Mouse (Mus musculus): ENCODE measurements at regions not wholly inside any gene's neighbourhood (a gene's known extent, or its start where the extent isn't known, plus 50 kb on each side); places are given as distances from the start of the nearest gene placed in this dataset.

GRCm38 (mm10) chr2:74354591-74354990 is 224.6 kb downstream of the Lnpk start:
- peak; percentile 88 for ATAC-seq (ENCODE audit: low TSS enrichment)

- no peak for ATAC-seq (ENCODE audit: low TSS enrichment)
These were observed 229.4 kb downstream of the Lnpk start for GRCm38 (mm10) chr2:74349809-74350208.

DNA sequence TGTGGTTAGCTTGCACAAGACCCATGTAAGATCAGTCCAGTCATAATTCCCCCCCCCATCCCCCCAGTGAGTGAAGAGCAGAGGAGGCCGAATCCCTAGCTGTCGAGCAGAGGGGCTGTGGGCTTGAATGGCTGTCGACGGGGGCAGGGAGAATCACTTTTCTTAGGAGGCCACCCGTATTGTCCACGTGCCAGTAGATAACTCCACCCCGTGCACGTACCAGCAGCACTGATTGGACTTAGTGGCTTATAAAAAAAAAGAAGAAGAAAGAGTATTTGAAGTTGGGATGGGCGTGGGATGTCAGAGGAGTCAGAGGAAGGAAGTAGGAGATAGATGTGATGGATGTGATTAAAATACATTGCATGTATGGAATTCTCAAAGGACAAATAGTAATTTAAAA is 272.9 kb downstream of the Lnpk start:
- ATAC-seq (ENCODE audit: low TSS enrichment): no peak

- ATAC-seq (ENCODE audit: low TSS enrichment): peak; percentile 24; the same call in 1 of the 2 replicates
These were observed 278.3 kb downstream of the Lnpk start for GRCm38 (mm10) chr2:74300885-74301451.

DNA sequence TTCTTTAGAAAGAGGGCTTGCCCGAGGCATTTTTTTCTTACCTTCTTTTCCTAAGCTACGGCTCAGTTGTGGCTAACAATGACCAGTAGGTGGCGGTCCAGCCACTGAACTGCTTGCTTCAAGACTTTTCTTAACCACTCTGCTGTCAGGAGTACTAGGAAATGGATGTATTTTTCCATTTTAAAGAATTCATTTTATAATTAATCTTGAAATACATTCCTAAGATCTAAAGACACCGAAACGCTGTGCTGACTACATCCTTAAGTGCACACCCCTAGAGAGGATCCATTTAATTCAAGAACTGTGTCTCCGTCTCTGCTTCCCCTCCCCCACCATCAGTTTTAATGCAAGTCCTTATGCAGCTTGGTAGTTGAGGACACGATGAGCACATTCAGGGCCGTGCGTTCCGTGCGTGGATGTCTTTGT is 278.9 kb downstream of the Lnpk start:
- ATAC-seq (ENCODE audit: low TSS enrichment): peak; percentile 91

- ATAC-seq (ENCODE audit: low TSS enrichment): no peak
These were observed 286.6 kb downstream of the Lnpk start for GRCm38 (mm10) chr2:74292641-74293040.

DNA sequence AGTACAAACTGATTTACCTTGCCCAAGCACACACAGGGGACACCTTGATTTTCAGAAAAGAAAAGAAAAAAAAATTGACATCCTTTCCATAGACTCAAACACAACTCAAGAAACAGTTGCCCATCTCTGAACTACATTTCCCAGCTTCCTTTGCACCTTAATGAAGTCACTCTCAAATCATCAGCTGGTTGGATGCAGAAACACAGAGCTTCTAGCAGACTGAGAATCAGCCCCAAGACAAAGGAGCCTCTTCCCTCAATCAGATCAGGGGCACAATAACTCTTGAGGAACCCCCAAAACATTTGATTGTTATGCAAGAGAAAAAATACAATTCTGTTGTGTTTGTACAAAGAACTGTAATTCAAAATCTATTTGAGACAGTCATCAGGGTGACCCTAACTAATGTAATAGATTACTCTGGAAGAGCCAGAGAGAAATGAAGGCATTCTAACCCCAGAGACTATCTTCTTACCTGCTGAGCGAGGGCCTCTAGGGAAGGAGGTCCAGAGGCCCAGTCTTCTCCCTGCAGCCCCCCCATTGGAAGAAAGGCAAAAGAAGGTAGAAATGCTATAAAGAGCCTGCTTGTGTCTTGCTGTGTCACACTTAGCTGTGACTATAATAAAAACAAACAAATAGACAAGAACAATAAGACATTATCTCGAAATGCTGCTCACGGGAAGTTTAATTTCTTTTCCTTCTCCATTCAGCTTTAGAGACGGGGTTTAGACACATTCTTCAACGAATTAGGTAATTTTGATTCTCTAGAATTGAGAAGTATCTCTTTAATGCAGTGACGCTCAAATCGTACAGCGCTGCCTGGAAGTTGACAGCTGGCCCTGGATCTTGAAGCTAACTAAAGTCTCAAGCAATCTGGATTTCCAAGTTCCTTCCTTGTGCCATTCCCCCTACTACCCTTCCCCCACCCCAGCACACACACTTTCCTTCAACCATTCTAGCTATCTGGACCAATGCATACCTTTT is 287.5 kb downstream of the Lnpk start:
- peak; percentile 96 for ATAC-seq (ENCODE audit: low TSS enrichment)

DNA sequence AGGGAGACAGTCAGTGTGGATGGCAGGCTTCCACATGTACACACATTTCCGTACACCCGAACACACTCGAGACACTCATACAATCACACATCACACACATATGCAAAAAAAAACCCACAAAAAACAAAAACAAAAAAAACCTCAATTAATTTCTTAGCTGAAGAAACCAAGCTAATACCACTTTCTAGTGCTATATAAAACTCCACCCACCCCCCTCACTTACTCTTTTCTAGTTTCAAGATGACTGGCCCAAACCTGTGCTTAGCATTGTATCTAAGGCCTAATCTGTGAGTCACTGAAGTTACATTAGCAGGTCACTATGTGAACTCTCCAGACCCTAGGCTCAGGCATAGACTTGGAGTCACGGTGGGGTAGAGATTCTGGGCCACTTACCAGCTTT is 293.6 kb downstream of the Lnpk start:
- no peak for ATAC-seq (ENCODE audit: low TSS enrichment)

DNA sequence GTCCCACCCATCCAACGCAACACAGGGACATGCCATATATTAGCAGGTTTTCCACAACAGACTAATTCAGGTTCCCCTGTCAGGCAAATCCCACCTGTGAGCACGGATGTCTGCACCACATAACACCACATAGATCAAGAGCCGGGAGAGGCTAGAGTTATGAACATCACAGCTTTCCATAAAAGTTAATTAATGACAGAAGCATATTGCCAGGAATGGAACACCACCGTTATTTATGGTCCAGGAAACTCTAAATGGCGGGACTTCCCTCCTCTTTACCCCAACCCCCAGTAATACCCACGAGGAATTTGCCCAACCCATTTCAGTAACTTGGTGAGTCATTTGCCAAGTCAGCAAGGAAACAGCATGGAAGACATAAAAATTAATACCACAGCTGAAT is 314.3 kb downstream of the Lnpk start:
- no peak for ATAC-seq (ENCODE audit: low TSS enrichment)

DNA sequence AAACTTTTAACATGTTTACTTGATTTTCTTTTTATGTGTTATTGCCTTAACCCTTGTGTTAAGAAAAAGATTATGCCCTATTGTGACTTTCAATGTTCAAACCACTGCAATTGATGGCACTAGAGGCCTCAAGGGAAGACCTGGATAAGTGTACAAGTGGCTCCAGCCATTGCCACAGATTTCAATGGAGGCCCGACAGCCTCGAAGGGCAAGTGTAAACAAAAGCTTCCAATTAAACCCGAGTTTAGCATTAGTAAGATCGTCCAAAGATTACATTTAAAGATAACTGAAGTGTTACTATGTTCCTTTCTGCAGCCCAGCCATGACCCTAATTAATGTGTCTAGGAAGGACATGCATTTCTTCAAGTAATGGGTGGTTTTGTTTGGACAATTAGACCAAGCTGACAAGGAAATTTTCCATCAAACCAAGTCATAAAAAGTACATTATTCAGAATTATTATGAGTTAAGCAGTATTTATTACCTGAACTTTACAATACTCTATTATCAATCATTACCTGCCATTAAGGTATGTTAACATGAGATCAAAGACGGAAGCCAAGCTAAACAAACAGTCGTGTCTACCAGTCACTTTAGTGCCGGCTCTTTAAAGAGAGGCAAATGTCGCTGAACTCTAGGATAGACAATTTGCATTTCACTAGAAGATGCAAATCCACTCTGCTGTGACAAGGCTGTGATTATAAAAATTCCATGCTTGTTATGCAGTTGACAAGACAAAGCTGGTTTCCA is 322.0 kb downstream of the Lnpk start:
- no peak for ATAC-seq (ENCODE audit: low TSS enrichment)

GRCm38 (mm10) chr2:74247521-74247920 is 331.7 kb downstream of the Lnpk start:
- ATAC-seq (ENCODE audit: low TSS enrichment): no peak

- no peak for ATAC-seq (ENCODE audit: low TSS enrichment)
These were observed 332.6 kb downstream of the Lnpk start for GRCm38 (mm10) chr2:74246631-74247030.

DNA sequence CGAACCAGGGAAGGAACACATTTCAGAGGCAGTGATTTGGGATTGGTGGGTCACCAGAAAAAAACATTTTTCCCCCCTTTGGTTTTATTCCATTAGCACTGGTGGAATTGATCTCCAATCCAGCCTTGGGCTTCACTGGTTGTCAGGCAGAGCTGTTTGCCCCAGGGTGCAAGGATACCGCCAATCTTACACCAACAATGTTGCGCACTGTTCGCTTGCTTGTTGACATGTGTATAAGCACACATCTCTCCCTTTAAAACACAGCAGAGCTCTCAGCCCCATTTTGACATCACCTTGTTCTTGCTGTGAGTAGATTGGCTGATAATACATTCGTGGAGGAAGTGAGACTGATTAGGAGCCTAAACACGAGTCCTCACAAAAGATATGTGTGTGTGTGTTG is 333.1 kb upstream of the Atp5g3 start:
- no peak for ATAC-seq (ENCODE audit: low TSS enrichment)

DNA sequence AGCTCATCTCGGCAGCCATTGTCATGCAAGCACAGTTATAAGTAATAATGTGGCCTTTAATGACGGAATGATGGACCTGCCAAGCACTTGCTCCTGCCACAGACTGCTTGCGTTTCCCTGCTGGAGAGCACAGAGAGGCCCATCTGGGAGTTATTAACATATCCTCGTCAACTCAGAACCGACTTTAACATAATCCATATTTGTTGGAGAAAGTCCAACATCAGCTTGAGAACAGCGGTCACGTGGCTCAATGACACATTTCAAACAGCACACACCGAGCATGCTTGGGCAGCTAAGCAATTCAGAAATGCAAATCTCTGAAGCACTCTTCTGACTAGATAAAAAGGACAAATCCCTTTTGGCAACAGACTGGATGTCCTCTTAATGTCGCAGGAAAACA is 332.7 kb upstream of the Atp5g3 start:
- ATAC-seq (ENCODE audit: low TSS enrichment): 0 out of 2 replicates have a peak, but pooled peaks have one; percentile 34

DNA sequence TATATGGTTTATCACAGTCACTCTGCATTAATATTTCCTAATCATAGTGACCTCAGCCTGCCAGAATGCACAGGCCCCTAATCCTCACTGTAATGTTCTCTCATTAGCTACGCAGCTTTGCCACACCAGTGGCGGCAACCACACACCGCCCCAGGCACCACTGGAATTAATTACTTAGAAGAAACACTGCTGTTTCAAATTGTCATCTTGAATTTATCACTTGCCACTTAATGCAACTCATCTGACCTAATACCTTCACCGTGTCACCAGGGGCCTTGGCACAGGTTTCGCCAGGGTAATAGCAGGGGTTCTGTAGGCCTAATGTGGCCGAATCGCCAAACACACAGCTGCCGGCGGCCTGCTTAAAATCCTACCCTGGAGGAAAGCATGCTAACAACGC is 328.5 kb upstream of the Atp5g3 start:
- no peak for ATAC-seq (ENCODE audit: low TSS enrichment)

DNA sequence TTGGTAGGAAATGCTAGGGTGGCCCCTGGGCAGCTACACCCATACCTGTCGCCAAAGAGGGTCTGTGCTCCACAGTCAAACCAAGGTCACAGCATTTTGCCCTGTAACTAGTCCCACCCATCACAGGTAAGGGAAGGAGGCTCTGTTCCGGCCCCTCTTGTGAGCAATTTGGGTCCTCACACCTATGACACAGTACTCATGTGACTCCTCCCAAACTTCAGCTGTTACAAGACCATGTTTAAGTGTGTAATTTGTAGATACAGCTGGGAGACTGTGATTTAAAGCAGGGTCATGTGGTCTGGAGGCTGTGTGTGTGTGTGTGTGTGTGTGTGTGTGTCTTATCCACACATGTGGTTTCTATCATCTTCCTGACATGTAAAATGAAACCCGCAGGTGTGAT is 306.3 kb upstream of the Atp5g3 start:
- no peak for ATAC-seq (ENCODE audit: low TSS enrichment)

DNA sequence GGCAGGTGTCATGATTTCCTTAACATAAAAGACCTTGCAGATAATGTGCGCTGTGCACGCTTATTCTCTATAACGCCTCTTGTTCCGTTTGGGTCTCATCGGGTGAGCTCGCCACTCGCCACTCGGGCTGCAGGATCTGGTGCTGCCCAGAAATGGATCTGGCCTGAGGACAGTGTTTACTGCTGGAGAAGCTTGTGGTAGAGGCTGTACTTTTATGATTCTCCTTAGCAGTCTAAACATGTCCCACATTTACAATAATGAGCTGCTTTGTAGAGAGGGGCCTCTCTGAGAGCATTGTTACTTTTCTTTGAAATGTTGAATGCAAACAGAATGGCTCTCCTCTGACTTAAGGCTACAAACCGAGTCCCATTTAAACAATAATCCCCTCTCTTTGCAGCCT is 299.1 kb upstream of the Atp5g3 start:
- no peak for ATAC-seq (ENCODE audit: low TSS enrichment)

- no peak for ATAC-seq (ENCODE audit: low TSS enrichment)
These were observed 298.3 kb upstream of the Atp5g3 start for GRCm38 (mm10) chr2:74209421-74209917.

- no peak for ATAC-seq (ENCODE audit: low TSS enrichment)
These were observed 296.3 kb upstream of the Atp5g3 start for GRCm38 (mm10) chr2:74207440-74207839.

- no peak for ATAC-seq (ENCODE audit: low TSS enrichment)
These were observed 291.6 kb upstream of the Atp5g3 start for GRCm38 (mm10) chr2:74202776-74203175.

DNA sequence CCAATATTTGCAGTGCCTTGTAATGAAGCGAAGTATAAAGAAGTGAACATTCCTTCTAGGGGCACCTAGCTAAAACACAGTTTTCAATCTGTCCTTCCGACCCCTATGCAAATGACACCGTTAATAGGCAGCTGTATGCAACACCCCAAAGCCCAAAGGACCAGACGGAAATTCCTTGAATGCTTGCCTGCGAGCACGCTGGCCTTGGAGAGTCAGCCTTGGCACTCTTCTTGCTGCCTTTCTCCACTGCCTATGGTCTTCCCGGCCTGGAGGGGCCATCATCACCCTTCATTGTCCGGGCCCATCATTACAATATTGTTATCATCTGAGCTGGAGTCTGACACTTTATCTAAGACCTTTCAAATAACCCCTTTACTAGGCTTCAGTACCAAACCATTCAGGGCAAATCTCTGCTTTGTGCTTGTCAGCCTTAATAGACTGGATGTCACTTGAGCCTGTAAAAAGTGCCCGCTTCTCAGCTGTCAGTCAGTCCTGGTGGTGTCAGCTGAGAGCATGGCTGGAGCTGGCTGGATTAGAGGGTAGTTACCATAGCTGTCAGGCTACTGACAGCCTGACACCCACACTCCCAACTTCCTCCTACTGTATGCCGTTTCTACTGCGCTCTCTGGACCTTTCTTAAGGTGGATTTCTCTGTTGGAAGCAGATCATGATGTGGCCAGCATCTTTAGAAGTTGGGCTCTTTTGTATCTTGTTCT is 290.6 kb upstream of the Atp5g3 start:
- no peak for ATAC-seq (ENCODE audit: low TSS enrichment)

- ATAC-seq (ENCODE audit: low TSS enrichment): no peak
These were observed 288.4 kb upstream of the Atp5g3 start for GRCm38 (mm10) chr2:74199550-74199949.

Measured in frontal cortex, adult (tissue).